Mouse (Mus musculus): ENCODE measurements at regions not wholly inside any gene's neighbourhood (a gene's known extent, or its start where the extent isn't known, plus 50 kb on each side); places are given as distances from the start of the nearest gene placed in this dataset.

GRCm38 (mm10) chr11:8061989-8062388 is 602.3 kb downstream of the Tns3 start:
- Histone ChIP-seq H3K9ac (no peak overlapping the region), H3K27ac (no peak overlapping the region), H3K27me3 (replicated peaks) (no peaks in the 10 kb centered on the region), H3K36me3 (no peaks in the 10 kb centered on the region), H3K4me2 (no peak overlapping the region), H3K9me3 (no peaks in the 10 kb centered on the region), H3K4me3 (replicated peaks) (no peak overlapping the region), H3K4me1 (no peaks in the 10 kb centered on the region)
- 79% methylated on average over 3 of the region's 3 CpGs for WGBS
- no peak for ATAC-seq (ENCODE audit: insufficient read depth, low FRiP score, low read depth)

GRCm38 (mm10) chr11:8061573-8061972 is 602.8 kb downstream of the Tns3 start:
- H3K36me3 ChIP-seq: no peaks in the 10 kb centered on the region
- no peak overlapping the region for H3K9ac ChIP-seq
- no peak overlapping the region for H3K27ac ChIP-seq
- ATAC-seq (ENCODE audit: insufficient read depth, low FRiP score, low read depth): no peak
- H3K4me2 ChIP-seq: no peak overlapping the region
- no peaks in the 10 kb centered on the region for H3K9me3 ChIP-seq
- H3K27me3 ChIP-seq (replicated peaks): no peaks in the 10 kb centered on the region
- H3K4me3 ChIP-seq (replicated peaks): no peak overlapping the region
- H3K4me1 ChIP-seq: no peaks in the 10 kb centered on the region
- WGBS: 52% methylated on average over 3 of the region's 3 CpGs

- H3K4me1 ChIP-seq: no peaks in the 10 kb centered on the region
- no peak for ATAC-seq (ENCODE audit: insufficient read depth, low FRiP score, low read depth)
- WGBS: 61% methylated on average over 4 of the region's 4 CpGs
Measured at GRCm38 (mm10) chr11:8051499-8051898, 612.8 kb downstream of the Tns3 start.

GRCm38 (mm10) chr11:8045086-8045485 is 619.2 kb downstream of the Tns3 start:
- Histone ChIP-seq H3K27ac (no peak overlapping the region), H3K9ac (no peak overlapping the region), H3K36me3 (no peaks in the 10 kb centered on the region), H3K27me3 (replicated peaks) (no peaks in the 10 kb centered on the region), H3K9me3 (no peaks in the 10 kb centered on the region), H3K4me1 (no peaks in the 10 kb centered on the region), H3K4me3 (replicated peaks) (no peak overlapping the region), H3K4me2 (no peak overlapping the region)
- no peak; the same call in 1 of the 2 replicates for ATAC-seq (ENCODE audit: insufficient read depth, low FRiP score, low read depth)
- WGBS: 63% methylated on average over 3 of the region's 3 CpGs

More at GRCm38 (mm10) chr11:8051499-8051898, 612.8 kb downstream of the Tns3 start:
- Histone ChIP-seq H3K9me3 (no peaks in the 10 kb centered on the region), H3K27ac (no peak overlapping the region), H3K4me3 (replicated peaks) (no peak overlapping the region), H3K4me2 (no peak overlapping the region), H3K36me3 (no peaks in the 10 kb centered on the region), H3K27me3 (replicated peaks) (no peaks in the 10 kb centered on the region), H3K9ac (no peak overlapping the region)

- Histone ChIP-seq H3K27me3 (replicated peaks) (no peaks in the 10 kb centered on the region), H3K36me3 (no peaks in the 10 kb centered on the region), H3K9me3 (no peaks in the 10 kb centered on the region), H3K4me1 (no peaks in the 10 kb centered on the region), H3K4me3 (replicated peaks) (no peak overlapping the region), H3K4me2 (no peak overlapping the region), H3K27ac (no peak overlapping the region), H3K9ac (no peak overlapping the region)
- ATAC-seq (ENCODE audit: insufficient read depth, low FRiP score, low read depth): no peak
- 62% methylated on average over 2 of the region's 2 CpGs for WGBS
Measured at GRCm38 (mm10) chr11:8030119-8030518, 634.2 kb downstream of the Tns3 start.

- no peak for ATAC-seq (ENCODE audit: insufficient read depth, low FRiP score, low read depth)
- H3K27ac ChIP-seq: no peak overlapping the region
- no peaks in the 10 kb centered on the region for H3K27me3 ChIP-seq (replicated peaks)
- no peaks in the 10 kb centered on the region for H3K4me1 ChIP-seq
- 71% methylated on average over 1 of the region's 1 CpGs for WGBS
- no peak overlapping the region for H3K4me2 ChIP-seq
- no peak overlapping the region for H3K9ac ChIP-seq
- H3K9me3 ChIP-seq: no peaks in the 10 kb centered on the region
- H3K36me3 ChIP-seq: no peaks in the 10 kb centered on the region
- H3K4me3 ChIP-seq (replicated peaks): no peak overlapping the region
Measured at GRCm38 (mm10) chr11:8007801-8008200, 656.5 kb downstream of the Tns3 start.

GRCm38 (mm10) chr11:7981031-7981430 is 683.3 kb downstream of the Tns3 start:
- H3K4me3 ChIP-seq (replicated peaks): no peak overlapping the region
- no peaks in the 10 kb centered on the region for H3K4me1 ChIP-seq
- H3K27me3 ChIP-seq (replicated peaks): no peaks in the 10 kb centered on the region
- ATAC-seq (ENCODE audit: insufficient read depth, low FRiP score, low read depth): no peak
- H3K4me2 ChIP-seq: no peak overlapping the region
- no peaks in the 10 kb centered on the region for H3K36me3 ChIP-seq
- no peak overlapping the region for H3K9ac ChIP-seq
- H3K9me3 ChIP-seq: no peaks in the 10 kb centered on the region
- no peak overlapping the region for H3K27ac ChIP-seq

GRCm38 (mm10) chr11:7975845-7976244 is 688.5 kb downstream of the Tns3 start:
- H3K27ac ChIP-seq: no peak overlapping the region
- 62% methylated on average over 9 of the region's 9 CpGs for WGBS
- no peak for ATAC-seq (ENCODE audit: insufficient read depth, low FRiP score, low read depth)

GRCm38 (mm10) chr11:7949931-7950330 is 714.4 kb downstream of the Tns3 start:
- no peak overlapping the region for H3K4me2 ChIP-seq

More at GRCm38 (mm10) chr11:7975845-7976244, 688.5 kb downstream of the Tns3 start:
- no peaks in the 10 kb centered on the region for H3K36me3 ChIP-seq
- H3K4me1 ChIP-seq: no peaks in the 10 kb centered on the region
- H3K4me3 ChIP-seq (replicated peaks): no peak overlapping the region
- H3K27me3 ChIP-seq (replicated peaks): no peaks in the 10 kb centered on the region
- H3K9me3 ChIP-seq: no peaks in the 10 kb centered on the region
- no peak overlapping the region for H3K9ac ChIP-seq
- no peak overlapping the region for H3K4me2 ChIP-seq

GRCm38 (mm10) chr11:7949201-7949875 is 715.0 kb downstream of the Tns3 start:
- no peak overlapping the region for H3K4me3 ChIP-seq (replicated peaks)
- H3K9ac ChIP-seq: no peak overlapping the region
- no peaks in the 10 kb centered on the region for H3K36me3 ChIP-seq
- H3K4me2 ChIP-seq: no peak overlapping the region
- H3K9me3 ChIP-seq: no peaks in the 10 kb centered on the region
- H3K4me1 ChIP-seq: no peaks in the 10 kb centered on the region
- H3K27ac ChIP-seq: no peak overlapping the region
- H3K27me3 ChIP-seq (replicated peaks): no peaks in the 10 kb centered on the region
- 74% methylated on average over 6 of the region's 6 CpGs for WGBS
- no peak for ATAC-seq (ENCODE audit: insufficient read depth, low FRiP score, low read depth)

More at GRCm38 (mm10) chr11:7949931-7950330, 714.4 kb downstream of the Tns3 start:
- Histone ChIP-seq H3K4me3 (replicated peaks) (no peak overlapping the region), H3K9ac (no peak overlapping the region), H3K9me3 (no peaks in the 10 kb centered on the region), H3K4me1 (no peaks in the 10 kb centered on the region), H3K36me3 (no peaks in the 10 kb centered on the region), H3K27me3 (replicated peaks) (no peaks in the 10 kb centered on the region), H3K27ac (no peak overlapping the region)
- ATAC-seq (ENCODE audit: insufficient read depth, low FRiP score, low read depth): no peak

GRCm38 (mm10) chr11:7944956-7945515 is 719.3 kb downstream of the Tns3 start:
- H3K9ac ChIP-seq: no peak overlapping the region
- no peak overlapping the region for H3K27ac ChIP-seq
- H3K27me3 ChIP-seq (replicated peaks): no peaks in the 10 kb centered on the region
- H3K4me3 ChIP-seq (replicated peaks): no peak overlapping the region
- no peak for ATAC-seq (ENCODE audit: insufficient read depth, low FRiP score, low read depth)
- H3K36me3 ChIP-seq: no peaks in the 10 kb centered on the region
- no peaks in the 10 kb centered on the region for H3K4me1 ChIP-seq
- WGBS: 75% methylated on average over 5 of the region's 5 CpGs
- no peaks in the 10 kb centered on the region for H3K9me3 ChIP-seq
- H3K4me2 ChIP-seq: no peak overlapping the region

GRCm38 (mm10) chr11:7944373-7944772 is 720.0 kb downstream of the Tns3 start:
- WGBS: 66% methylated on average over 4 of the region's 4 CpGs
- H3K9me3 ChIP-seq: no peaks in the 10 kb centered on the region
- no peaks in the 10 kb centered on the region for H3K4me1 ChIP-seq
- no peaks in the 10 kb centered on the region for H3K36me3 ChIP-seq
- no peak for ATAC-seq (ENCODE audit: insufficient read depth, low FRiP score, low read depth)
- H3K27ac ChIP-seq: no peak overlapping the region
- no peak overlapping the region for H3K9ac ChIP-seq
- no peak overlapping the region for H3K4me3 ChIP-seq (replicated peaks)
- no peak overlapping the region for H3K4me2 ChIP-seq
- no peaks in the 10 kb centered on the region for H3K27me3 ChIP-seq (replicated peaks)

- 73% methylated on average over 3 of the region's 3 CpGs for WGBS
- Histone ChIP-seq H3K4me3 (replicated peaks) (no peak overlapping the region), H3K4me1 (no peaks in the 10 kb centered on the region), H3K9me3 (no peaks in the 10 kb centered on the region), H3K27ac (no peak overlapping the region), H3K27me3 (replicated peaks) (no peaks in the 10 kb centered on the region), H3K36me3 (no peaks in the 10 kb centered on the region), H3K4me2 (no peak overlapping the region), H3K9ac (no peak overlapping the region)
- no peak for ATAC-seq (ENCODE audit: insufficient read depth, low FRiP score, low read depth)
Measured at GRCm38 (mm10) chr11:7933611-7934010, 719.9 kb upstream of the Igfbp3 start.

Measured in stomach, embryonic 15.5 days (tissue).